Mouse (Mus musculus): Measurements from ENCODE around the gene Zfp747.

DNA sequence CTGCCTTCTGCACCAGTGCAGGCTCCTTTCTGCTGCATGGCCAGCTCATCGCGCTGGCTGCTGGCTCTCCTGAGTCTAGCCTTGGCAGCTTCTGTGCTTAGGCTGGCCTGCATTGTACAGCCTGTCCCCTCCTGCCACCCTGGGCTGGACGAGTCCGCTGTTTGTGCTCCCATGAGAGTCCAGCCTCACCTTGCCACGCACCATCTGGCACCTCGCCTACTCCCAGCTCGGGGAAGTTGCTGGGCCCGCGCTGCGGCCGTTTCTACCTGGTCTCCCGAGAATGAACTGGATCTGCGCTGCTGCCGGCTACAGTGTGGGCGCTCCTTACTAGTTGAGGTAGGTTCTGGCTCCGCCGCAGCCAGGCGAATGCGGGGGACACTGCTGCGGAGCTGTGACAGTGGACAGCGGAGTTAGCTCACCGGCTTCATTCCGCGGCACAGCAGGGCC lies 12.4 kb downstream of the Zfp747 start:
- no peak for TF ChIP-seq CTCF (IDR thresholded peaks at IDR 0.05; ENCODE audit: low read depth)
- no peak for TF ChIP-seq EP300 (IDR thresholded peaks at IDR 0.05; ENCODE audit: low read depth)

Data from liver, postnatal 0 days (tissue).